Mouse (Mus musculus) heart, embryonic 14.5 days (tissue): ENCODE results near the gene Ccdc177. TPM values are rescaled to one million over a fixed set of nuclear protein-coding genes. Genes with fewer than 3 reads are reported as not detected.

Experiments used
- ATAC-seq: fragments of 200-750 bp; cut with Nextera tagmentation; 2 replicates; pipeline ENCODE4 v1.8.0; 2017; ENCODE audit warnings: low read depth, moderate TSS enrichment; ENCODE audit not compliant: insufficient number of reproducible peaks, insufficient read depth, low FRiP score
- H3K27ac ChIP-seq, 2 experiments: fragments of 200-500 bp in 1 of 2; fragments of 300-500 bp in 1 of 2; sonication (generic) in 1 of 2; replicated peaks in 1 of 2; 2 replicates each; pipeline ENCODE4 v1.5.1; 2012 to 2014; ENCODE audit warnings: low read depth in 2 of 2, low read length in 2 of 2, control low read depth in 1 of 2, mild to moderate bottlenecking in 1 of 2, mixed read lengths in 1 of 2; ENCODE audit not compliant: control insufficient read depth in 1 of 2, insufficient read depth in 1 of 2
- H3K27me3 ChIP-seq: fragments of 300-500 bp; sonication (generic); 2 replicates; pipeline ENCODE4 v1.6.1; 2014; ENCODE audit warnings: mild to moderate bottlenecking, low read length, control low read depth; ENCODE audit not compliant: control insufficient read depth, insufficient read depth
- H3K36me3 ChIP-seq: fragments of 300-500 bp; sonication (generic); 2 replicates; pipeline ENCODE4 v1.6.1; 2014; ENCODE audit warnings: mild to moderate bottlenecking, control low read depth, low read length, mixed read lengths; ENCODE audit not compliant: control insufficient read depth, insufficient read depth
- H3K4me1 ChIP-seq, 2 experiments: fragments of 200-500 bp in 1 of 2; fragments of 300-500 bp in 1 of 2; sonication (generic) in 1 of 2; 2 replicates each; pipeline ENCODE4 v1.6.1; 2012 to 2014; ENCODE audit warnings: low read length in 2 of 2, control low read depth in 1 of 2, mixed read lengths in 1 of 2; ENCODE audit not compliant: control insufficient read depth in 2 of 2, insufficient read depth in 2 of 2
- H3K4me2 ChIP-seq: fragments of 300-500 bp; sonication (generic); 2 replicates; pipeline ENCODE4 v1.6.1; 2014; ENCODE audit warnings: mild to moderate bottlenecking, low read length
- H3K4me3 ChIP-seq, 2 experiments: fragments of 200-500 bp in 1 of 2; fragments of 300-500 bp in 1 of 2; sonication (generic) in 1 of 2; 2 replicates each; pipeline ENCODE4 v1.5.1; 2012 to 2014; ENCODE audit warnings: low read length in 2 of 2, mild to moderate bottlenecking in 2 of 2, control low read depth in 1 of 2, low read depth in 1 of 2, moderate library complexity in 1 of 2; ENCODE audit not compliant: control insufficient read depth in 1 of 2, insufficient read depth in 1 of 2
- H3K9ac ChIP-seq: fragments of 300-500 bp; sonication (generic); 2 replicates; pipeline ENCODE4 v1.6.1; 2014; ENCODE audit warnings: mild to moderate bottlenecking, low read length
- H3K9me3 ChIP-seq: fragments of 300-500 bp; sonication (generic); 2 replicates; pipeline ENCODE4 v1.6.1; 2016; ENCODE audit warnings: low read length, control low read depth; ENCODE audit not compliant: control insufficient read depth
- WGBS: fragments of 180-500 bp; shearing (Covaris S2); extraction: QIAGEN DNeasy Blood & Tissue Kit; methylation state at CpG from one replicate; pipeline ENCODE4 v1.1.7; 2014; 5-methylcytosine and 5-hydroxymethylcytosine counted together
- polyA plus RNA-seq: library from polyadenylated mRNA; unstranded; fragments of >200 nt; fragmentation: Nextera tagmentation; extraction: Ambion mirVana; gene quantifications from 2 replicates; pipeline ENCODE4 v1.2.1, GENCODE M21; 2014

Gene Ccdc177
- polyA plus RNA-seq, 1 experiment from 2014 or later, result not detected

GRCm38 (mm10) chr12:80798271-80798670 is 37.8 kb upstream of the Ccdc177 start:
- Histone ChIP-seq H3K27me3 (no peaks in the 10 kb centered on the region), H3K27ac (no peak overlapping the region), H3K4me1 (peaks cover 3 to 20% of the 10 kb centered on the region in 2 experiments), H3K4me3 (no peak overlapping the region), H3K36me3 (peaks cover 4% of the 10 kb centered on the region; the same call in 1 of the 2 replicates), H3K9me3 (no peaks in the 10 kb centered on the region), H3K9ac (no peak overlapping the region), H3K4me2 (no peak overlapping the region)
- ATAC-seq, result no peak

DNA sequence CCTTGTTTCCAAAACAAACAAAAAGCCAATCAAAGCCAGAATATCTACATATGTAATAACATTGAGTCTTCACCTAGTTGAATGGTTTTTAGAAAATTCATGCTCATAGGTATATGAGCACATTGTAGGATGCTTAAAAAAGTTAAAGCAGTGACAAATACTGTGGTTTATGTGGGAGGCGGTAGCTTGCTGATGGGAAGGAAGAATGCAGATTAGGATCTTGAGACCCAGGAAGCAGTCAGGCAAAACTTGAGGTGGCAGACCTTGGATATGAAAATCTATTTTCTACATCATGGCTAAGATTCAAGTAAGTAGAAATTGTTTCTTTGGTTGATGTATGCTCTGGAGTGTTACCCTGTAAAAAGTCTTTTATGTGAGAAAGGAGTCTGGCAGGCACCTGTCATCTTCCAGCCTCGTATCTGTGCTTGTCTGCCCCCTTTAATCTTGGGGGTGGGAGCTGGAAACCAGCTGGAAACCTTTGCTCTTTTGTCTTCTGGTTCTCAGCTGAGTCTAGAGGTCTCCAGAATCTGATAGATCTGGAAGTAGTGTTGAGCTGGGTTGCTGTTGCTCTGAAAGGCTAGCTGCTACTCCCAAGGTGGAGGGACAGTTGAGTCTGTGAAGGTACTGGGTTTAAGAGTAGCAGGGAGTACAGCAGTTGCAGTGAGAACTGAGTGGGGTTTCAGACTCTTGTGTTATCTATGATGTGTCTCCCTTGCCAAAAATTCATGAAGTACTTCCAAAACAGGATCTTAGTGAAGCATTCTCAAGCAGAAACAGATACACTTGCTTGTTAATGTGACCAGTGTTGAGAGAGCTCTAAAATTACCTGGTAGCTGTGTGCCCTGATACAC is 34.7 kb upstream of the Ccdc177 start:
- Histone ChIP-seq H3K27ac (0 out of 4 replicates have a peak overlapping the region, but pooled peaks of 1 of the 2 experiments have one; percentile 4), H3K9me3 (no peaks in the 10 kb centered on the region), H3K4me2 (no peak overlapping the region), H3K4me1 (peaks cover 8 to 31% of the 10 kb centered on the region in 2 experiments), H3K36me3 (peaks cover 8% of the 10 kb centered on the region; the same call in 1 of the 2 replicates), H3K4me3 (no peak overlapping the region), H3K9ac (no peak overlapping the region), H3K27me3 (no peaks in the 10 kb centered on the region)
- 50% methylated on average over 2 of the region's 2 CpGs for WGBS
- ATAC-seq, result no peak

DNA sequence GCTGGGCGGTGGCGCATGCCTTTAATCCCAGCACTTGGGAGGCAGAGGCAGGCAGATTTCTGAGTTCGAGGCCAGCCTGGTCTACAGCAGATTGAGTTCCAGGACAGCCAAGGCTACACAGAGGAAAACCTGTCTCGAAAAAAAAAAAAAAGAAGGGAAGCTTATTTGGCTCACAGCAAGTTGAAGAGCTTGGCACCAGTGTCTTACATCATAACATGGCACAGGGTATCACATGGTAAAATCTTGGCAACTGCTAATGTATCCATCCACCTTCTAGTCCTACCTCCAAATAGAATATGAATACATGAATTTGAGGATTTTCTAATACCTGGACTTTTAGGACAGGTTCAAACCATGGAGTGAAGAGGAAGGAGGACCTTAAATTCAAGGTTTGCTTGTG is 34.0 kb upstream of the Ccdc177 start:
- H3K9ac ChIP-seq, result no peak overlapping the region
- no peaks in the 10 kb centered on the region for H3K9me3 ChIP-seq
- no peak overlapping the region for H3K27ac ChIP-seq
- 95% methylated on average over 4 of the region's 4 CpGs for WGBS
- no peak for ATAC-seq
- no peak overlapping the region for H3K4me2 ChIP-seq
- H3K36me3 ChIP-seq, result peaks cover 8% of the 10 kb centered on the region; the same call in 1 of the 2 replicates
- peaks cover 8 to 37% of the 10 kb centered on the region in 2 experiments for H3K4me1 ChIP-seq
- H3K27me3 ChIP-seq, result no peaks in the 10 kb centered on the region
- no peak overlapping the region for H3K4me3 ChIP-seq

DNA sequence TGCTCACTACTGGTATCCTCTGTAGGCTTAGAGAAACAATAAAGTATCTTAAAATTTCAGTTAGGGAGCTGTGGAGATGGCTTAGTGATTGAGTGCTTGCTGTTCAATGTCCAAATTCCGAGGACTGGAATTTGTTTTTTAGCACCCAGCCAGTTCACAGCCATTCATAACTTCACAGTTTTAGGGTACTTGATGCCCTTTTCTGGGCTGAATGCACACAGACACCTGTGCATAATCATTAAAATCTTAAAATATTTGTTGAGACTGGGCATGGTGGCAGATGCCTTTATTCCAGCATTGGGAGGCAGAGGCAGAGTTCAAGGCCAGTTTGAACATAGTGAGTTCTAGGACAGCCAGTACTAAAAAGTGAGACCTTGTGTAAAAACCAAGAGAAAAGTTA is 33.0 kb upstream of the Ccdc177 start:
- Histone ChIP-seq H3K9ac (no peak overlapping the region), H3K4me2 (no peak overlapping the region), H3K4me3 (no peak overlapping the region), H3K9me3 (no peaks in the 10 kb centered on the region), H3K36me3 (peaks cover 8% of the 10 kb centered on the region; the same call in 1 of the 2 replicates), H3K27me3 (no peaks in the 10 kb centered on the region), H3K4me1 (peaks cover 8 to 37% of the 10 kb centered on the region in 2 experiments), H3K27ac (no peak overlapping the region)
- 87% methylated on average over 1 of the region's 1 CpGs for WGBS
- no peak for ATAC-seq

DNA sequence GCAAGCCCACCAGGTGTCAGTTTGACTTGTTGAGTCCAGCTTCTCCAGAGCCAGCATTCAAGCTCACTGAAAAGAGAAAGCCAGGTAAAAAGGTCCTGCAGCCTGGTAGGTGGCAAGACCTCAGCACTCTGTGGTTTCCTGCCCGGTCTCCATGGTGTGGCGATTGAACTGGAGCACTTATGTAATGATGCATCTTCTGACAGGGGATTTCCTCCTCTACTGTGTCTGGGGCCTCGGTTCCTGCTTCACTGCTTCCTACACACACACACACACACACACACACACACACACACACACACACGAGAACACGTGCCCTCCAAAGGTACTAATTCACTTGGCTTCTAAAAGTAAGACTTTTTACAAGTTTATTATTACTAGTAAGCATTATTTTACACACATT is 32.4 kb upstream of the Ccdc177 start:
- WGBS, result 57% methylated on average over 5 of the region's 5 CpGs
- Histone ChIP-seq H3K9me3 (no peaks in the 10 kb centered on the region), H3K4me2 (peak overlapping the region; percentile 66; the same call in 1 of the 2 replicates), H3K27me3 (no peaks in the 10 kb centered on the region), H3K36me3 (peaks cover 8% of the 10 kb centered on the region; the same call in 1 of the 2 replicates), H3K9ac (peak overlapping the region; percentile 5; the same call in 1 of the 2 replicates), H3K27ac (0 out of 4 replicates have a peak overlapping the region, but pooled peaks of 1 of the 2 experiments have one; percentile 2), H3K4me1 (peaks cover 8 to 36% of the 10 kb centered on the region in 2 experiments), H3K4me3 (no peak overlapping the region)
- no peak for ATAC-seq

DNA sequence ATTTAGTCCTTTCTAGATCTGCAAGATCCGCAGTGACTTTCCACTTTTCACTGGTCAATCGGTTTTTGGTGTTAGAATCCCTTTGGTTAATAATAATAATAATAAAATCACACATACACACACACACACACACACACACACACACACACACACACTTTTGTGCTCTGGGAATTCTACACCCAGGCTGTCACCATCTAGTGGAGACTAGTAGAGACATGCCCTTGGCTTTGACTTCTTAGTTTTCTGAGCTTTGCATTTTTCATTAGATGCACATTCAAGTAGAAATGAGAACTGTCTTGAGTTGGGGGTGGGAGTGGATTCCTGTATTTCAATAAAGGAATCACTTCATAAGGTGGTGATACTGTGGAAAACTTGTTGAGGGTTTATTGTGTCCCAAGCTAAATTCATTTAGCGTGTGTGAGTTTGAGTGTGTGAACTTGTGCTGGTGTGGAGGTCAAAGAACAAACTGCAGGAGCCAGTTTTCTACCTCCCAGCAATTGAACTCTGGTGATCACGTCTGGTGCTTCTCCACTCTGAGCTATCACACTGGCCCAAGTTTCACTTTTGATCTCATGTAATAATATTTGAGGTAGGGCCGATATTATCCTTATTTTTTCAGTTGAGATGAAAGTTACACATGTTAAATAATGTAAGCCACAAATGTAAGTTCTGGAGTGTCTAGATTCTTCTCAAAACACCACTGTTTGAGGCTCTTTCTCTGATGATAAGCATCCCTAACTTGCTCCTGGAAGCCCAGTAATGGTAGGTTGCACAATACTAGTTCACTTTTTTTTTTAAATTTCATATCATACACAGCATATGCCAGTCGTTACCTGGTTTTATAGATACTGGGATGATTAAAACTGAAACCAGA is 31.3 kb upstream of the Ccdc177 start:
- Histone ChIP-seq H3K9me3 (no peaks in the 10 kb centered on the region), H3K27ac (peak overlapping the region; percentile 95 to 96), H3K4me1 (peaks cover 12 to 41% of the 10 kb centered on the region in 2 experiments), H3K27me3 (no peaks in the 10 kb centered on the region), H3K36me3 (peaks cover 8% of the 10 kb centered on the region; the same call in 1 of the 2 replicates), H3K4me3 (peak overlapping the region; percentile 80 to 93), H3K9ac (peak overlapping the region; percentile 97), H3K4me2 (peak overlapping the region; percentile 66)
- ATAC-seq, result no peak
- 37% methylated on average over 6 of the region's 6 CpGs for WGBS
